Mouse (Mus musculus): ENCODE data around the gene Tubb2a. TPM values are rescaled to one million over a fixed set of nuclear protein-coding genes. Genes with fewer than 3 reads are reported as not detected.
A peak's percentile ranks its signal among the peaks of the same experiment; 100 is the strongest.
"Not testable (repeated sequence)": the region's sequence is repeated elsewhere in the genome, so short reads cannot be mapped to it uniquely, and the experiment has no call there.

The Tubb2a gene
- polyA plus RNA-seq, 1 experiment from 2014 or later: 2,884 TPM

GRCm38 (mm10) chr13:34100733-34101132 lies 22.9 kb upstream of the Tubb2a start:
- Histone ChIP-seq H3K9ac (replicated peaks; ENCODE audit: low read depth, low read length) (no peak overlapping the region), H3K27ac (ENCODE audit: low read depth, low read length) (no peak overlapping the region)

DNA sequence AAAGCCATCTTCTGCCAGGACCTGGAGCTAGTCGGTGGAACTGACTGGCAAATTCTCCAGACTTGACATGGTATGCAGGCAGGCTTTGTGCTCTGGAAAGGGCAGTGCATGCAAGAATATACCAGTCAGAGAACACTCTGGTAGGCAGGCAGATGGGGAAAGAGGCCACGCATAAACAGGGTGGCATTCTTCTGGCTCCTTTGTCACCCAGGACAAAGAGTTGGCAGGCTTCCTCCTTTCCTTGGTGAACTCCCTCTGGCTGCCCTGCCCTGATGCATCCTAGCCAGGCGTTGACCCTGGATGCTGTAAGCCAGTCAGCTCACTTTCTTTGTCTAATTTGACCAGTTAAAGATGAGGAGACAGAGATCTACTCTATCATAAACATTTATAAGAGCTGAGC lies 19.3 kb upstream of the Tubb2a start:
- Histone ChIP-seq H3K9me3 (ENCODE audit: control insufficient read depth, low read length) (no peaks in the 10 kb centered on the region), H3K27ac (ENCODE audit: low read depth, low read length) (peak overlapping the region; percentile 60)
- 38% methylated on average over 3 of the region's 3 CpGs for WGBS

More at GRCm38 (mm10) chr13:34100733-34101132, 22.9 kb upstream of the Tubb2a start:
- Histone ChIP-seq H3K4me3 (ENCODE audit: low read depth, low read length) (no peak overlapping the region), H3K27me3 (ENCODE audit: control insufficient read depth, insufficient read depth, low read length) (no peaks in the 10 kb centered on the region), H3K4me1 (ENCODE audit: control insufficient read depth, insufficient read depth, low read length) (no peaks in the 10 kb centered on the region), H3K9me3 (ENCODE audit: control insufficient read depth, low read length) (no peaks in the 10 kb centered on the region), H3K4me2 (ENCODE audit: low read depth, low read length) (no peak overlapping the region), H3K36me3 (ENCODE audit: control insufficient read depth, insufficient read depth, low read length) (no peaks in the 10 kb centered on the region)
- ATAC-seq (ENCODE audit: low read depth): no peak
- WGBS: 75% methylated on average over 3 of the region's 3 CpGs

GRCm38 (mm10) chr13:34096455-34096854 lies 18.6 kb upstream of the Tubb2a start:
- no peaks in the 10 kb centered on the region for H3K9me3 ChIP-seq (ENCODE audit: control insufficient read depth, low read length)
- H3K27me3 ChIP-seq (ENCODE audit: control insufficient read depth, insufficient read depth, low read length): no peaks in the 10 kb centered on the region
- H3K9ac ChIP-seq (replicated peaks; ENCODE audit: low read depth, low read length): no peak overlapping the region
- no peak overlapping the region for H3K4me3 ChIP-seq (ENCODE audit: low read depth, low read length)
- ATAC-seq (ENCODE audit: low read depth): peak; percentile 78; the same call in 1 of the 2 replicates
- WGBS: 52% methylated on average over 4 of the region's 4 CpGs
- H3K4me1 ChIP-seq (ENCODE audit: control insufficient read depth, insufficient read depth, low read length): no peaks in the 10 kb centered on the region
- H3K36me3 ChIP-seq (ENCODE audit: control insufficient read depth, insufficient read depth, low read length): no peaks in the 10 kb centered on the region
- peak overlapping the region; percentile 60 for H3K27ac ChIP-seq (ENCODE audit: low read depth, low read length)
- H3K4me2 ChIP-seq (ENCODE audit: low read depth, low read length): no peak overlapping the region

More for the DNA sequence above, 19.3 kb upstream of the Tubb2a start:
- Histone ChIP-seq H3K4me3 (ENCODE audit: low read depth, low read length) (no peak overlapping the region), H3K4me2 (ENCODE audit: low read depth, low read length) (no peak overlapping the region), H3K36me3 (ENCODE audit: control insufficient read depth, insufficient read depth, low read length) (no peaks in the 10 kb centered on the region), H3K9ac (replicated peaks; ENCODE audit: low read depth, low read length) (no peak overlapping the region), H3K27me3 (ENCODE audit: control insufficient read depth, insufficient read depth, low read length) (no peaks in the 10 kb centered on the region), H3K4me1 (ENCODE audit: control insufficient read depth, insufficient read depth, low read length) (no peaks in the 10 kb centered on the region)
- ATAC-seq (ENCODE audit: low read depth): no peak

DNA sequence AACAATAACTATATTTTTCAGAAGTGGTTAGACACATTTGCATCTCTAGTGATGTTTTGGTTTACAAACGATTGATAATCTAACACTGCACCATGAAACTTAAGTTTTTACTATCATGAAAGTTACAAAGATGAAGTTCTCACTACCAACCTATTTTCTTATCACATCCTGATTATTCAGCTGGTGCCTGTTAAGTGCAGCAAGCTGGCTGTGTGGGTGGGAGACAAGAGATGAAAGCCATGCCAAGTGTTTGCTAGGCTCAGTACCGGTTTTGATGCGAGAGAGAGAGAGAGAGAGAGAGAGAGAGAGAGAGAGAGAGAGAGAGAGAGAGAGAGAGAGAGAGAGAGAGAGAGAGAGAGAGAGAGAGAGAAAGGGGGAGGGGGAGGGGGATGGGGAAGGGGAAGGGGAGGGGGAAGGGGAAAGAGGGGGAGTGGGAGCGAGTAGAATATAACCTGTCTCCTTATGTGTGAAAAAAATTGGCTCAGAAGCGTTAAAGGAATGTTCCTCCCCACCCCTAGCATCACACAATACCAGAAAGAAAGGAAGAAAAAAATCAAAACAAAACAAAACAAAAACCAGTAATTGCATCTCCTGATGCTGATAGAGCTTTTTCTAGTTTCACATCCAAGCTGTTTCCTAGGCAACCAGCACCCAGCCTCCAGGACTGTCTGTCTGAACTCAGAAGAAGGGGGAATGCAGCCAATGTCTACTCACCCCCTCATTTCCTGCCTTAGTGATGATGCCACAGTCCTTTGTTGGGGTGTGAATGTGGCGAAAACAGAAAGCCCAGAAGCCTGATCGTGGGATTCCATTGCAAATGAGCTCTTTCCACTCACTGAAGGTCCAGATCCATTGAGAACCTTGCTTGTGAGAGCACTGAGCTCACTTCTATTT lies 18.0 kb upstream of the Tubb2a start:
- ATAC-seq (ENCODE audit: low read depth): peak; percentile 95
- H3K4me3 ChIP-seq (ENCODE audit: low read depth, low read length): no peak overlapping the region
- WGBS: 21% methylated on average over 5 of the region's 7 CpGs
- H3K36me3 ChIP-seq (ENCODE audit: control insufficient read depth, insufficient read depth, low read length): no peaks in the 10 kb centered on the region
- H3K27me3 ChIP-seq (ENCODE audit: control insufficient read depth, insufficient read depth, low read length): no peaks in the 10 kb centered on the region
- peak overlapping the region; percentile 60; the same call in 1 of the 2 replicates for H3K27ac ChIP-seq (ENCODE audit: low read depth, low read length)
- H3K4me1 ChIP-seq (ENCODE audit: control insufficient read depth, insufficient read depth, low read length): no peaks in the 10 kb centered on the region
- H3K4me2 ChIP-seq (ENCODE audit: low read depth, low read length): no peak overlapping the region
- H3K9ac ChIP-seq (replicated peaks; ENCODE audit: low read depth, low read length): no peak overlapping the region
- no peaks in the 10 kb centered on the region for H3K9me3 ChIP-seq (ENCODE audit: control insufficient read depth, low read length)

- Histone ChIP-seq H3K27me3 (ENCODE audit: control insufficient read depth, insufficient read depth, low read length) (no peaks in the 10 kb centered on the region), H3K9ac (replicated peaks; ENCODE audit: low read depth, low read length) (no peak overlapping the region), H3K27ac (ENCODE audit: low read depth, low read length) (peak overlapping the region; percentile 72), H3K4me2 (ENCODE audit: low read depth, low read length) (peak overlapping the region; percentile 21), H3K36me3 (ENCODE audit: control insufficient read depth, insufficient read depth, low read length) (no peaks in the 10 kb centered on the region), H3K9me3 (ENCODE audit: control insufficient read depth, low read length) (no peaks in the 10 kb centered on the region), H3K4me3 (ENCODE audit: low read depth, low read length) (no peak overlapping the region), H3K4me1 (ENCODE audit: control insufficient read depth, insufficient read depth, low read length) (peaks cover 29% of the 10 kb centered on the region)
- ATAC-seq (ENCODE audit: low read depth): peak; percentile 14; the same call in 1 of the 2 replicates
- 41% methylated on average over 3 of the region's 3 CpGs for WGBS
These were observed 11.6 kb upstream of the Tubb2a start for GRCm38 (mm10) chr13:34089358-34089757.

DNA sequence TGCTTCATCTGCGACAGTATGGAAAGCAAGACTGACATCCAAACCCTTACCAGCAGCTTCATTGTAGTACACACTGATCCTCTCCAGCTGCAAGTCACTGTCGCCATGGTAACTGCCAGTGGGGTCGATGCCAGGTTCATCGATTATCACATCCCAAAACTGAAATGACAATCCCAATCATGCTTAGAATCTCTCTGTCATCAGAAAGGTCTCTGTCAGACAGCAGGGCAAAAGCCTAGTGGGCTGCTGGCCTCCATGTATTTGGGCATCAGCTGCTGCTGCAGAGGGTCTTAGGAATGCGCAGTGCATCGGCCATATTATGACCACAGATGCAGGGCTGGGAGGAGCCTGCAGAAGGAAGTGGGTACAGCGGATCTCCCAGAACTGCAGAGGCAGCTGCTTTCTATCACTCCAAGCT lies 11.1 kb upstream of the Tubb2a start:
- no peaks in the 10 kb centered on the region for H3K9me3 ChIP-seq (ENCODE audit: control insufficient read depth, low read length)
- peak; percentile 88 for ATAC-seq (ENCODE audit: low read depth)
- no peaks in the 10 kb centered on the region for H3K36me3 ChIP-seq (ENCODE audit: control insufficient read depth, insufficient read depth, low read length)
- WGBS: 34% methylated on average over 7 of the region's 7 CpGs
- H3K27me3 ChIP-seq (ENCODE audit: control insufficient read depth, insufficient read depth, low read length): no peaks in the 10 kb centered on the region
- no peak overlapping the region for H3K4me3 ChIP-seq (ENCODE audit: low read depth, low read length)
- peaks cover 29% of the 10 kb centered on the region for H3K4me1 ChIP-seq (ENCODE audit: control insufficient read depth, insufficient read depth, low read length)
- peak overlapping the region; percentile 50 for H3K9ac ChIP-seq (replicated peaks; ENCODE audit: low read depth, low read length)
- peak overlapping the region; percentile 21 for H3K4me2 ChIP-seq (ENCODE audit: low read depth, low read length)
- peak overlapping the region; percentile 72 for H3K27ac ChIP-seq (ENCODE audit: low read depth, low read length)

- WGBS: 54% methylated on average over 5 of the region's 5 CpGs
- peak; percentile 57 for ATAC-seq (ENCODE audit: low read depth)
- H3K27ac ChIP-seq (ENCODE audit: low read depth, low read length): peak overlapping the region; percentile 72
- not testable (repeated sequence) for H3K9me3 ChIP-seq (ENCODE audit: control insufficient read depth, low read length); H3K27me3 ChIP-seq (ENCODE audit: control insufficient read depth, insufficient read depth, low read length); H3K36me3 ChIP-seq (ENCODE audit: control insufficient read depth, insufficient read depth, low read length); H3K4me2 ChIP-seq (ENCODE audit: low read depth, low read length); H3K9ac ChIP-seq (replicated peaks; ENCODE audit: low read depth, low read length); H3K4me3 ChIP-seq (ENCODE audit: low read depth, low read length)
- peaks cover 29% of the 10 kb centered on the region for H3K4me1 ChIP-seq (ENCODE audit: control insufficient read depth, insufficient read depth, low read length)
These were observed 10.4 kb upstream of the Tubb2a start for GRCm38 (mm10) chr13:34088201-34088649.

DNA sequence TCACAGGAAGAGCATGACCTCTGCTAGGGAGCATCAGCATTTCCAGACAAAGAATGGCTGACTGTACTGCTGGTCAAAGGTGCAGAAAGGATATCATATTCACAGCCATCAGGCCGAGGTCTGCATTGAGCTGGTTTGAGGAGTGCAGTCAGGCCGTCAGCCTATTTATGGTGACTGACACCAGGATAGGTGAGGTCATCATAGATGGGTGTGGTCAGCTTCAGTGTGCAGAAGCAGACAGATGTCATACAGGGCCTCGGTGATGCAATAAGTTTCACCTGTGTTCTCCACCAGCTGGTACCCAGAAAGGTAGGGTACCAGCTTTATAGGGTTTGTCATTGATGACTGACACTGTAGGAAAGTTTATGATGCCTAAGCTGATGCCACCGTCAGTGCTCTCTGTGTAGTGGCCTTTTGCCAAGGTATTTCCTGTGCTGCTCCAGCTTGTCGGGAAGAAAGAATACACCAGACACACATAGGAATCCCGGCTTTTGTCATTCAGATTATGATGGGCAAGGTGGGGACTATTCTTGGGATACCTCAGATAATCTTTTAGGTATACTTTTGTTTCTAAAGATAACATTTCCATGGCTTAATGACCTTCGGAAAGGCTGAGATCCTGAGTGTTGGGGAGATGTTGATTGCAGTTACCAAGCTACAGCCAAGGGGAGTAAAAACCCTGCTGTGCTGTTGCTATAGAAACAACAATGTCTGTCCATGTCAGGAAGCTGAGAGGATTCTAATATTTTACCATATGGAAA lies 9.4 kb upstream of the Tubb2a start:
- Histone ChIP-seq H3K36me3 (ENCODE audit: control insufficient read depth, insufficient read depth, low read length) (no peaks in the 10 kb centered on the region), H3K4me2 (ENCODE audit: low read depth, low read length) (no peak overlapping the region), H3K9me3 (ENCODE audit: control insufficient read depth, low read length) (no peaks in the 10 kb centered on the region), H3K4me3 (ENCODE audit: low read depth, low read length) (no peak overlapping the region), H3K4me1 (ENCODE audit: control insufficient read depth, insufficient read depth, low read length) (peaks cover 29% of the 10 kb centered on the region), H3K9ac (replicated peaks; ENCODE audit: low read depth, low read length) (no peak overlapping the region), H3K27me3 (ENCODE audit: control insufficient read depth, insufficient read depth, low read length) (no peaks in the 10 kb centered on the region), H3K27ac (ENCODE audit: low read depth, low read length) (peak overlapping the region; percentile 72)
- peak; percentile 44 for ATAC-seq (ENCODE audit: low read depth)
- 47% methylated on average over 7 of the region's 7 CpGs for WGBS
